9 mouse cellular contexts compared by ENCODE assay signal in the genomic region with DNA sequence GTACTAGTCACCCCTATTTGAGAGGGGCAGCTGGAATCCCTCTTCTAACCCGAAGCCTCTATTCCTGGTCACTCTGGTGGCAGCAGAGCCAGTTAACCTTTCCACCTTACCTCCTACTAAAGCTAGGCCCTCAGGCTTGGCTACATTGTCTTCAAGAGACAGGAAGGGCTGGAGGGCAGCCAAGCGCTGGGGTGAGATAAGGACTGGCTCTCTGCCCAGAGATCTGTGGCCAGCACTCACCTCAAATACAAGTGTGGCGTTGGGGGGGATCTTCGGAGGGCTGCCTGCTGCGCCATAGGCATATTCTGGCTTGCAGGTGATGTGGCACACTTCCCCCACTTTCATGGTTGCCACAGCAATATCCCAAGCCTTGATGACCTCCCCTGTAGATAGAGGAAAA. TPM values are rescaled to one million over a fixed set of nuclear protein-coding genes. Genes with fewer than 3 reads are reported as not detected.
DNase-seq lines count a peak whose midpoint lies in the region; ATAC-seq and TF ChIP-seq lines count a peak whose summit lies in the region.
"Had no signal": no experiment of that assay in that cellular context is flagged by ENCODE, and none has a peak within 500 bp of the region (broad histone marks: within the 10 kb centered on the region; RNA-seq: fewer than 3 reads in every experiment).

No protein-coding gene starts in this region.

- TF ChIP-seq CTCF in hindbrain, postnatal 0 days (IDR thresholded peaks at IDR 0.05; ENCODE audit: low read depth), result no peak

- no peak overlapping the region for H3K9ac ChIP-seq in hindbrain, postnatal 0 days (replicated peaks; ENCODE audit: low read length)
- H3K9ac ChIP-seq in hindbrain, embryonic 16.5 days (ENCODE audit: low read depth, low read length), result no peak overlapping the region
- no peak overlapping the region for H3K9ac ChIP-seq in heart, embryonic 15.5 days
- H3K9ac ChIP-seq: limb, embryonic 15.5 days had no signal

- no peak overlapping the region for H3K27ac ChIP-seq in hindbrain, postnatal 0 days
- H3K27ac ChIP-seq in hindbrain, embryonic 16.5 days (ENCODE audit: low read depth, low read length), result no peak overlapping the region
- peak overlapping the region; percentile 79 for H3K27ac ChIP-seq in heart, embryonic 15.5 days
- H3K27ac ChIP-seq: limb, embryonic 15.5 days had no signal

- H3K4me2 ChIP-seq in hindbrain, postnatal 0 days (ENCODE audit: low read depth, low read length), result no peak overlapping the region
- no peak overlapping the region for H3K4me2 ChIP-seq in hindbrain, embryonic 16.5 days (ENCODE audit: low read length)
- 0 out of 2 replicates have a peak overlapping the region, but pooled peaks have one; percentile 9 for H3K4me2 ChIP-seq in heart, embryonic 15.5 days
- H3K4me2 ChIP-seq: limb, embryonic 15.5 days had no signal

- DNase-seq in hindbrain, postnatal 0 days (ENCODE audit: low spot score), result peak; percentile 42
- peak; percentile 71 to 79 for DNase-seq in cerebellum, adult 18-20 months
- peak; percentile 95 for DNase-seq in lung, postnatal 36 days
- no peak for DNase-seq in embryo, embryonic 11 days
- DNase-seq in thymus, postnatal 0 days (ENCODE audit: low spot score), result no peak
- DNase-seq in thymus, postnatal 14 days, result no peak

- H3K9me3 ChIP-seq in hindbrain, postnatal 0 days (ENCODE audit: low read length), result no peaks in the 10 kb centered on the region
- no peaks in the 10 kb centered on the region for H3K9me3 ChIP-seq in hindbrain, embryonic 16.5 days (ENCODE audit: control insufficient read depth, low read length)
- H3K9me3 ChIP-seq in heart, embryonic 15.5 days (replicated peaks), result no peaks in the 10 kb centered on the region
- H3K9me3 ChIP-seq: limb, embryonic 15.5 days had no signal

- no peaks in the 10 kb centered on the region; the same call in none of the 2 replicates for H3K4me1 ChIP-seq in hindbrain, postnatal 0 days (ENCODE audit: insufficient read depth, low read length)
- peaks cover 17% of the 10 kb centered on the region for H3K4me1 ChIP-seq in hindbrain, embryonic 16.5 days (ENCODE audit: control insufficient read depth, insufficient read depth, low read depth, low read length)
- peaks cover 54% of the 10 kb centered on the region for H3K4me1 ChIP-seq in heart, embryonic 15.5 days (replicated peaks)

- H3K27me3 ChIP-seq in hindbrain, postnatal 0 days (ENCODE audit: insufficient read depth, low read length), result no peaks in the 10 kb centered on the region
- H3K27me3 ChIP-seq in hindbrain, embryonic 16.5 days (replicated peaks; ENCODE audit: control insufficient read depth, insufficient read depth, low read length), result no peaks in the 10 kb centered on the region
- no peaks in the 10 kb centered on the region for H3K27me3 ChIP-seq in heart, embryonic 15.5 days
- H3K27me3 ChIP-seq: limb, embryonic 15.5 days had no signal

- 70% methylated on average over 5 of the region's 5 CpGs for WGBS in hindbrain, postnatal 0 days
- 81% methylated on average over 5 of the region's 5 CpGs for WGBS in hindbrain, embryonic 16.5 days
- WGBS in heart, embryonic 15.5 days, result 15% methylated on average over 5 of the region's 5 CpGs

- H3K36me3 ChIP-seq in hindbrain, postnatal 0 days (ENCODE audit: insufficient read depth, low read length), result peaks cover 51% of the 10 kb centered on the region
- peaks cover 47% of the 10 kb centered on the region for H3K36me3 ChIP-seq in hindbrain, embryonic 16.5 days (ENCODE audit: control insufficient read depth, insufficient read depth, low read length)
- H3K36me3 ChIP-seq in heart, embryonic 15.5 days, result peaks cover 48% of the 10 kb centered on the region

- H3K4me3 ChIP-seq in hindbrain, postnatal 0 days (ENCODE audit: low read length), result no peak overlapping the region
- no peak overlapping the region for H3K4me3 ChIP-seq in hindbrain, embryonic 16.5 days (ENCODE audit: low read length)
- H3K4me3 ChIP-seq in heart, embryonic 15.5 days, result no peak overlapping the region
- H3K4me3 ChIP-seq: limb, embryonic 15.5 days had no signal

- ATAC-seq in hindbrain, postnatal 0 days, result no peak
- ATAC-seq in hindbrain, embryonic 16.5 days, result no peak
- no peak; the same call in 1 of the 2 replicates for ATAC-seq in heart, embryonic 15.5 days (replicated peaks; ENCODE audit: insufficient number of reproducible peaks, insufficient read depth, low FRiP score, low read depth)

RNA-seq across cellular contexts. Expression of gene Fkbp4, which starts 3.0 kb away (rescaled TPM):
- total RNA-seq in hindbrain, postnatal 0 days (2014; rRNA removed), result 161 and 164 TPM in 2 replicates
- polyA plus RNA-seq in hindbrain, postnatal 0 days (2015; fragmentation: Nextera tagmentation; extraction: Ambion mirVana), result 238 and 246 TPM in 2 replicates
- 341 and 344 TPM in 2 replicates for polyA plus RNA-seq in hindbrain, embryonic 16.5 days (2015; fragmentation: Nextera tagmentation; extraction: Ambion mirVana)
- 245 and 276 TPM in 2 replicates for polyA plus RNA-seq in heart, embryonic 15.5 days (2015; fragmentation: Nextera tagmentation; extraction: Ambion mirVana)
- 213 and 261 TPM in 2 replicates for polyA plus RNA-seq in thymus, postnatal 0 days (2015; fragmentation: Nextera tagmentation; extraction: Ambion mirVana)

RNA-seq across cellular contexts. Expression of gene Itfg2, which starts 10.7 kb away (rescaled TPM):
- total RNA-seq in hindbrain, postnatal 0 days (2014; rRNA removed), result 33.7 and 80.8 TPM in 2 replicates
- 34.0 and 34.1 TPM in 2 replicates for polyA plus RNA-seq in hindbrain, postnatal 0 days (2015; fragmentation: Nextera tagmentation; extraction: Ambion mirVana)
- polyA plus RNA-seq in hindbrain, embryonic 16.5 days (2015; fragmentation: Nextera tagmentation; extraction: Ambion mirVana), result 35.7 and 46.9 TPM in 2 replicates
- polyA plus RNA-seq in heart, embryonic 15.5 days (2015; fragmentation: Nextera tagmentation; extraction: Ambion mirVana), result 21.8 and 33.7 TPM in 2 replicates
- polyA plus RNA-seq in thymus, postnatal 0 days (2015; fragmentation: Nextera tagmentation; extraction: Ambion mirVana), result 20.2 and 23.0 TPM in 2 replicates

RNA-seq across cellular contexts. Expression of gene Nrip2, which starts 36.4 kb away (rescaled TPM):
- total RNA-seq in hindbrain, postnatal 0 days (2014; rRNA removed), result 8.4 and 13.5 TPM in 2 replicates
- polyA plus RNA-seq in hindbrain, postnatal 0 days (2015; fragmentation: Nextera tagmentation; extraction: Ambion mirVana), result 9.8 and 10.8 TPM in 2 replicates
- 11.0 and 11.3 TPM in 2 replicates for polyA plus RNA-seq in hindbrain, embryonic 16.5 days (2015; fragmentation: Nextera tagmentation; extraction: Ambion mirVana)
- 2.3 and 4.0 TPM in 2 replicates for polyA plus RNA-seq in heart, embryonic 15.5 days (2015; fragmentation: Nextera tagmentation; extraction: Ambion mirVana)
- 4.8 and 5.6 TPM in 2 replicates for polyA plus RNA-seq in thymus, postnatal 0 days (2015; fragmentation: Nextera tagmentation; extraction: Ambion mirVana)

Comparison
In these comparisons a context has a peak if more than half of its experiments do, and no peak if none do; other contexts are left out.
1. DNase-seq: peak in hindbrain, postnatal 0 days (single experiment), cerebellum, adult 18-20 months (2 of 2) and lung, postnatal 36 days (single experiment); none in embryo, embryonic 11 days (single experiment), thymus, postnatal 0 days (single experiment) and thymus, postnatal 14 days (single experiment).